Comparison of ENCODE assay signal across 13 mouse cellular contexts in the genomic region with DNA sequence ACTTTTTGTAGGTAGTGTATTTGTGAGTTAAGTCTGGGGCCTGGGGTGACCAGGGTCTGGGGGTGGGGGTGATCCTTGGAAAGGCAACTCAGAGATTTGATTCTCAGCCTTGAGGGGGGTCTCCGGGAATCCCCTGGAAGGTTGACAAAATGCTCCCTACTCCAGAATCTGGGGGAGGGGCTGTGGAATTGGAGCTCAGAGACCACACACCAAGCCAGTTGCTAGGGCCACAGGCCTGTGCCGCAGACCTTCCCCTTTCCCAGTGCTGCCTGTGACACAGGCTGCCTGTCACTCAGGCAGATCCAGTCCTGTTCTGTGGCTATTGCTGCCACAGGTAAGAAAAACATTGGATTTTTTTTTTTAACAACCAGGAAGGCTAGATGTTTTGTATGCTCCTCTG.
A peak's percentile ranks its signal among the peaks of the same experiment; 100 is the strongest.
DNase-seq lines count a peak whose midpoint lies in the region; ATAC-seq and TF ChIP-seq lines count a peak whose summit lies in the region.
"Had no signal": no experiment of that assay in that cellular context is flagged by ENCODE, and none has a peak within 500 bp of the region (broad histone marks: within the 10 kb centered on the region; RNA-seq: fewer than 3 reads in every experiment).

No protein-coding gene starts in this region.

- WGBS in intestine, embryonic 14.5 days: 25% methylated on average over 2 of the region's 2 CpGs
- 46% methylated on average over 2 of the region's 2 CpGs for WGBS in intestine, postnatal 0 days
- WGBS in intestine, embryonic 16.5 days: 41% methylated on average over 2 of the region's 2 CpGs
- WGBS in stomach, embryonic 16.5 days: 28% methylated on average over 2 of the region's 2 CpGs

- no peaks in the 10 kb centered on the region for H3K27me3 ChIP-seq in intestine, embryonic 14.5 days (replicated peaks; ENCODE audit: control insufficient read depth, insufficient read depth, low read length)
- no peaks in the 10 kb centered on the region for H3K27me3 ChIP-seq in intestine, postnatal 0 days (replicated peaks; ENCODE audit: control insufficient read depth, insufficient read depth, low read length)
- H3K27me3 ChIP-seq in intestine, embryonic 16.5 days (replicated peaks; ENCODE audit: control insufficient read depth, insufficient read depth, low read length): no peaks in the 10 kb centered on the region
- no peaks in the 10 kb centered on the region for H3K27me3 ChIP-seq in stomach, embryonic 16.5 days (ENCODE audit: control insufficient read depth, insufficient read depth, low read length)
- H3K27me3 ChIP-seq: CH12.LX; heart, embryonic 15.5 days; neural tube, embryonic 15.5 days had no signal

- H3K27ac ChIP-seq in intestine, embryonic 14.5 days (ENCODE audit: low read depth): peak overlapping the region; percentile 69
- no peak overlapping the region for H3K27ac ChIP-seq in intestine, postnatal 0 days (ENCODE audit: low read depth, low read length)
- 0 out of 2 replicates have a peak overlapping the region, but pooled peaks have one; percentile 0 for H3K27ac ChIP-seq in intestine, embryonic 16.5 days (ENCODE audit: low read length)
- peak overlapping the region; percentile 81 for H3K27ac ChIP-seq in stomach, embryonic 16.5 days (ENCODE audit: low read length)
- H3K27ac ChIP-seq: heart, embryonic 15.5 days; neural tube, embryonic 15.5 days had no signal

- H3K4me2 ChIP-seq in intestine, embryonic 14.5 days (ENCODE audit: low read length): no peak overlapping the region
- no peak overlapping the region for H3K4me2 ChIP-seq in intestine, postnatal 0 days (replicated peaks; ENCODE audit: low read depth)
- H3K4me2 ChIP-seq in intestine, embryonic 16.5 days (ENCODE audit: low read depth, low read length): no peak overlapping the region
- H3K4me2 ChIP-seq in stomach, embryonic 16.5 days (ENCODE audit: low read depth, low read length): no peak overlapping the region
- H3K4me2 ChIP-seq: heart, embryonic 15.5 days; neural tube, embryonic 15.5 days had no signal

- no peaks in the 10 kb centered on the region for H3K36me3 ChIP-seq in intestine, embryonic 14.5 days (ENCODE audit: control insufficient read depth, insufficient read depth, low read length)
- no peaks in the 10 kb centered on the region for H3K36me3 ChIP-seq in intestine, postnatal 0 days (ENCODE audit: control insufficient read depth, insufficient read depth)
- H3K36me3 ChIP-seq in intestine, embryonic 16.5 days (ENCODE audit: control insufficient read depth, insufficient read depth, low read length): no peaks in the 10 kb centered on the region
- H3K36me3 ChIP-seq in stomach, embryonic 16.5 days (ENCODE audit: control insufficient read depth, insufficient read depth, low read length): no peaks in the 10 kb centered on the region
- H3K36me3 ChIP-seq: heart, embryonic 15.5 days; neural tube, embryonic 15.5 days had no signal

- ATAC-seq in intestine, embryonic 14.5 days (replicated peaks; ENCODE audit: low FRiP score, low TSS enrichment, low read depth): no peak
- no peak for ATAC-seq in intestine, postnatal 0 days
- ATAC-seq in intestine, embryonic 16.5 days: 0 out of 2 replicates have a peak, but pooled peaks have one; percentile 46
- ATAC-seq in stomach, embryonic 16.5 days (ENCODE audit: insufficient read depth, low FRiP score): no peak
- ATAC-seq in activated CD4-positive, CD25-positive, alpha-beta regulatory T cell, adult 4 months: no peak

- no peak for TF ChIP-seq CTCF in intestine, postnatal 0 days (IDR thresholded peaks at IDR 0.05; ENCODE audit: low read depth)

- no peak overlapping the region for H3K9ac ChIP-seq in intestine, embryonic 14.5 days (ENCODE audit: low read length)
- H3K9ac ChIP-seq in intestine, postnatal 0 days (ENCODE audit: low read depth, low read length): no peak overlapping the region
- H3K9ac ChIP-seq in intestine, embryonic 16.5 days (ENCODE audit: low read depth, low read length): no peak overlapping the region
- no peak overlapping the region for H3K9ac ChIP-seq in stomach, embryonic 16.5 days (ENCODE audit: low read length)
- H3K9ac ChIP-seq: heart, embryonic 15.5 days; neural tube, embryonic 15.5 days had no signal

- H3K4me1 ChIP-seq in intestine, embryonic 14.5 days (replicated peaks; ENCODE audit: control insufficient read depth, insufficient read depth, low read length): peaks cover 23% of the 10 kb centered on the region
- H3K4me1 ChIP-seq in intestine, postnatal 0 days (replicated peaks; ENCODE audit: control insufficient read depth, insufficient read depth, low read length): 0 out of 2 replicates have a peak, but pooled peaks cover 2% of the 10 kb centered on the region
- 0 out of 2 replicates have a peak, but pooled peaks cover 5% of the 10 kb centered on the region for H3K4me1 ChIP-seq in intestine, embryonic 16.5 days (ENCODE audit: control insufficient read depth, insufficient read depth, low read length)
- H3K4me1 ChIP-seq in stomach, embryonic 16.5 days (ENCODE audit: control insufficient read depth, insufficient read depth, low read length): peaks cover 24% of the 10 kb centered on the region

- no peaks in the 10 kb centered on the region for H3K9me3 ChIP-seq in intestine, embryonic 14.5 days (ENCODE audit: control insufficient read depth, low read length)
- no peaks in the 10 kb centered on the region for H3K9me3 ChIP-seq in intestine, postnatal 0 days (ENCODE audit: control insufficient read depth)
- H3K9me3 ChIP-seq in intestine, embryonic 16.5 days (ENCODE audit: control insufficient read depth, low read length): no peaks in the 10 kb centered on the region
- H3K9me3 ChIP-seq in stomach, embryonic 16.5 days (replicated peaks; ENCODE audit: control insufficient read depth, low read length): no peaks in the 10 kb centered on the region
- H3K9me3 ChIP-seq: heart, embryonic 15.5 days; neural tube, embryonic 15.5 days had no signal

- DNase-seq in intestine, embryonic 14.5 days (ENCODE audit: low spot score): no peak
- peak; percentile 31 for DNase-seq in testis, postnatal 10 days (ENCODE audit: low spot score)
- no peak for DNase-seq in testis, postnatal 14 days (ENCODE audit: low spot score)
- no peak for DNase-seq in T-cell, adult 2 months (ENCODE audit: low spot score)
- DNase-seq: kidney, postnatal 4 days; right cerebral cortex, postnatal 4 days had no signal

- H3K4me3 ChIP-seq in intestine, embryonic 14.5 days (ENCODE audit: low read depth, low read length): no peak overlapping the region
- H3K4me3 ChIP-seq in intestine, postnatal 0 days (ENCODE audit: low read depth, low read length): no peak overlapping the region
- H3K4me3 ChIP-seq in intestine, embryonic 16.5 days (ENCODE audit: low read length): no peak overlapping the region
- no peak overlapping the region for H3K4me3 ChIP-seq in stomach, embryonic 16.5 days (replicated peaks; ENCODE audit: low read length)
- H3K4me3 ChIP-seq: heart, embryonic 15.5 days; neural tube, embryonic 15.5 days had no signal
